Mouse (Mus musculus): ENCODE measurements around the gene Eps8l2.

DNA sequence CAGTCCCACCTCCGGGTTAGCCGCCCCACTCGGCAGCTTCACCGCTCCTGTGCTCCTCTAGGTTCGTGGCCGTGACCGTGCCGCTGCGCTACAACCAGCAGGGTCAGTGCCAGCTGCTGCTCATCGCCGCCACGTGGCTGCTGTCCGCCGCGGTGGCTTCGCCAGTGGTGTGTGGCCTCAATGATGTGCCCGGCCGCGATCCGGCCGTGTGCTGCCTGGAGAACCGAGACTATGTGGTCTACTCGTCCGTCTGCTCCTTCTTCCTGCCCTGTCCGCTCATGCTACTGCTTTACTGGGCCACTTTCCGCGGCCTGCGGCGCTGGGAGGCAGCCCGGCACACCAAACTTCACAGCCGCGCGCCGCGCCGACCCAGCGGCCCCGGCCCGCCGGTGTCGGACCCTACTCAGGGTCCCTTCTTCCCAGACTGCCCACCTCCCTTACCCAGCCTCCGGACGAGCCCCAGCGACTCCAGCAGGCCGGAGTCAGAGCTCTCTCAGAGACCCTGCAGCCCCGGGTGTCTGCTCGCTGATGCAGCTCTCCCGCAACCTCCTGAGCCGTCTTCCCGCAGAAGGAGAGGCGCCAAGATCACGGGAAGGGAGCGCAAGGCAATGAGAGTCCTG lies 44.7 kb upstream of the Eps8l2 start:
- TF ChIP-seq GATA1 (IDR thresholded peaks at IDR 0.05; ENCODE audit: low read length) (no peak), TAL1 (IDR thresholded peaks at IDR 0.05; ENCODE audit: low read length) (no peak)

Measured in erythroblast, embryonic 14.5 days (primary cell).